Mouse (Mus musculus): ENCODE results near the gene Ppm1d.

DNA sequence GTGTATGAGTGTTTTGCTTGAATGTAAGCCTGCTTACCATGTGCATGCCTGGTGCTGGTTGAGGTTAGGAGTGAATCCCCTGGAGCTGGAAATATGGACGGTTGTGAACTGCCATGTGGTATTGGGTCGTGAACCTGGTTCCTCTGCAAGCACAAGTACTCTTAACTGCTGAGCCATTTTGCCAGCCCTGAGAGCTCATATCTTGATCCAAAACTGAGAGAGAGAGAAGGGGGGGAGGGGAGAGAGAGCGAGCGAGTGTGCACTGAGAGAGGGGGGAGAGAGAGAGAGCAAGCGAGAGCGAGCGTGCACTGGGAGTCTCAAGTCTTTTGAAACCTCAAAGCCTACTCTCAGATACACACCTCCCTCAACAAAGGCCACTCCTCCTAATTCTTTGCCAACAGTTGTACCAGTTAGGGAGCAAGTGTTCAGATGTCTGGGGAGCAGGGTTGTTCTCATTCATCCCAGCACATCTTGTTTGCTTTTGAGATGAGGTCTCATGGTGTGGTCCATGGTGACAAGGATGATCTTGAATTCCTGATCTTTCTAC is 29.1 kb downstream of the Ppm1d start:
- TF ChIP-seq CTCF (IDR thresholded peaks at IDR 0.05; ENCODE audit: insufficient read depth, low read length) (no peak), POLR2A (IDR thresholded peaks at IDR 0.05; ENCODE audit: borderline replicate concordance, extremely low read depth, low read depth, low read length) (no peak)
